Mouse (Mus musculus): ENCODE data around the gene Kdm5c. TPM values are rescaled to one million over a fixed set of nuclear protein-coding genes. Genes with fewer than 3 reads are reported as not detected.

Gene Kdm5c
- 10 to 100 TPM; 30.3 to 42.2 TPM for polyA plus RNA-seq (2017; shearing (Covaris generic))

DNA sequence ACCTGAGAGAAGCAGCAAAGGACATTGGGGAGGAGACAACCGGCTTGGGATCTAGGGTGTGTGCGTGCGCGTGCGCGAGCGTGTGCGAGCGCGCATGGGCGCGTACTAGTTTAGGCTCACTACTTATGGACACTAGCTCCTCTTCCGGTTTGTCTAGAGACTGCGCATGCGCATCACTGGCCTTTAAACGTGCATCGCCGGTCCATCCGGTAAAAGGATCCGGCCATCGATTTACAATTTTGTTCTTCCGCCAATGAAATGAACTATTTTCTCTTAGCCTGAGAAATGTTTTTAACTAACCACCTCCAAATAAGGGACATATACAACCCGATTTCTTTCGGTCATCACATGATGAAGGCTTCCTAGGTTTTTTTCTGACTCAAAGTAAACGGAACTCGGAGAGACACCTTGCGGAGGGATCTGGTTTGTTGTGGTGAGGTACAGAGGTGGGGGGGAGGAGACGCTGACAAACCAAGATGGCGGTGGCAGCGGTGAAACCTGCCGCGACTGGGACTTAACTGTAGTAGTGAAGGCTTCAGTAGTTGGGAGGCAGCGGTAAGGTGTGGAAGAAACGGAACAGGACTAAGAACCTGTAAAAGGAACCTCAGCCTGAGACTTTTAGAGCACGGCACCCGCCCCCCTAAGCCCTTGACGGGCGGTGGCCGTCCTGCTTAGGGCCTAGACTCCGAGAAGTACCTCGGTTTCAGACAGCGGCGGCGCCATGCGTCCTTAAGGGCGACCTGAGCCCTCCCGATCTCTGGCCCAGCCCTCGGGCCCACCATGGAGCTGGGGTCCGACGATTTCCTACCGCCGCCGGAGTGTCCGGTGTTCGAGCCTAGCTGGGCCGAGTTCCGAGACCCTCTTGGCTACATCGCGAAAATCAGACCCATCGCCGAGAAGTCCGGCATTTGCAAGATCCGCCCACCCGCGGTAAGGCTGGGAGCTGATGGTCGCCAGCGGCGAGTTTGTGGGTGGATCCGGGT, at the start of gene Kdm5c:
Gene Kdm5c, plus strand, starts transcription at position 240 of the 983 bp plus-strand sequence.

Other genes with a start within 250 kb of the Kdm5c start
- gene Hsd17b10, start 231.2 kb upstream of the Kdm5c start, polyA plus RNA-seq (2017; shearing (Covaris generic)) = 100 to 1,000 TPM in 1 of 2 experiments, 10 to 100 TPM in 1; 83.9 to 112 TPM
- gene Ribc1, start 216.7 kb upstream of the Kdm5c start, polyA plus RNA-seq (2017; shearing (Covaris generic)) = 1 to 10 TPM; 1.3 to 1.7 TPM
- 10 to 100 TPM; 71.1 to 71.8 TPM for gene Smc1a, start 216.6 kb upstream of the Kdm5c start, polyA plus RNA-seq (2017; shearing (Covaris generic))
- gene Iqsec2, start 88.8 kb upstream of the Kdm5c start, polyA plus RNA-seq (2017; shearing (Covaris generic)) = under 1 TPM in 1 of 2 experiments, not detected in 1; 0.12 TPM
- 10 to 100 TPM; 12.9 to 22.9 TPM for gene Kantr, start 94.5 kb downstream of the Kdm5c start, polyA plus RNA-seq (2017; shearing (Covaris generic))
- gene Tspyl2, start 109.4 kb downstream of the Kdm5c start, polyA plus RNA-seq (2017; shearing (Covaris generic)) = 10 to 100 TPM; 17.7 to 21.8 TPM
- not detected for gene Gpr173, start 135.7 kb downstream of the Kdm5c start, polyA plus RNA-seq (2017; shearing (Covaris generic))